Mouse (Mus musculus) kidney, postnatal 10 days (tissue): ENCODE results near the gene Izumo4.
A peak's percentile ranks its signal among the peaks of the same experiment; 100 is the strongest.

Experiments used
- DNase-seq: peaks from one replicate; pipeline ENCODE4 v3.0.0; 2021; ENCODE audit warnings: mixed read lengths

The Izumo4 gene

DNA sequence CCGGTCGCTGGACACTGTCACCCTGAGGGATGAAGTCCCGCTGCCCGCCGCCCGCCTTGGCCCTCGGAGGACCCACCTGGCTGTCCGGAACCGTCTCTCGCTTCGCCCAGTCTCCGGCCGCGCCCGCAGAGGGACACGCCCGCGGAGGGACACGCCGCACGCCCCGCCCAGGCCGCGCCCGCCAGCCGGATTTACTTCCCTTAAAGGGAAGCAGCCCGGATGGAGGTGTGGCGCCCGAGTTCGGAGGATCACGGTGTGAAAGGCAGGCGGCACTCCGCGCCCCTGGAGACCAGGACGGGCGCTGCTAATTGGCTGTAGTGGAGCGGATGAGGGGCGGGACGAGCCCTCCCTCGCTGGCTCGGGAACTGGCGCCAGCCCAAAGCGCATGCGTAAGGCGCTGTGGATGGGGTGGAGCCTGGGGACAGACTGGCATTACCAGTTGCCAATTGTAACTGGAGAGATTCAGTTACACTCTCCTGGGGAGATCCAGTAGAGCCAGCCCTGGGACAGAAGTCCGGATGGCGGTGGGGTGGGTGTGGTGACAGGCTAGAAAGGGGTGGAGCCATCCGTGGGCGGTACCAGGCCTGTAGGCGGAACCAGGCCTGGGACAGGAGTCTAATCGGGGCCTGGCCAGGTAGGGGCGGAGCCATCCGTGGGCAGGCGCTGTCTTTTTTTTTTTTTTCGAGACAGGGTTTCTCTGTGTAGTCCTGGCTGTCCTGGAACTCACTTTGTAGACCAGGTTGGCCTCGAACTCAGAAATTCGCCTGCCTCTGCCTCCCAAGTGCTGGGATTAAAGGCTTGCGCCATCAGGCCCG is at the start of gene Izumo4, which contains the start of gene Mob3a:
Gene Izumo4 (plus strand): TSS at position 464 of the 815 bp plus-strand sequence.
Gene Mob3a (minus strand): TSS at position 257 of the 815 bp plus-strand sequence.
- DNase-seq: peak; percentile 99

DNA sequence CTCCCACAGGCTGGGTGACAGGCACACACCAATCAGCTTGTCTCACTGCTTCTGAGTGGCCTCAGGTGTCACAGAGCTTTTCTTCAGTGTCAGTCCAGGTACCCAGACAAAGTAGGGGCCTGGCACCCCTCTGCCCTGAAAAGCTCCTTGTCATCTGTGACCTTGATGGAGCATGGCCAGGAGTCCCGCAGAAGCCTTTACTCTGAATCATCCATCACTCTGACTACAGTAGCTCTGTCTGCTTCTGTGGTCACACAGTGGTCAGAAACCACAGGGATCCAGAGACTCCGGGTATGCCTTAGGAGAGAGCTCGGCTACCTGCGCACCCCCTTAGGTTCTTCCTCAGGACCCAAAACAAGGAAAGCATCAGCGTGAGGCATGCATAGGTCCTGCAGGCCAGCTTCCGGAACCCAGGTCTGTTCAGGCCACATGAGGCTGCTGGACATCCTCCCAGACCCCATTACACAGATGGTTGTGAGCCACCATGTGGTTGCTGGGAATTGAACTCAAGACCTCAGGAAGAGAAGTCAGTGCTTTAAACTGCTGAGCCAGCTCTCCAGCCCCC is 48.7 kb upstream of the Izumo4 start:
- no peak for DNase-seq

DNA sequence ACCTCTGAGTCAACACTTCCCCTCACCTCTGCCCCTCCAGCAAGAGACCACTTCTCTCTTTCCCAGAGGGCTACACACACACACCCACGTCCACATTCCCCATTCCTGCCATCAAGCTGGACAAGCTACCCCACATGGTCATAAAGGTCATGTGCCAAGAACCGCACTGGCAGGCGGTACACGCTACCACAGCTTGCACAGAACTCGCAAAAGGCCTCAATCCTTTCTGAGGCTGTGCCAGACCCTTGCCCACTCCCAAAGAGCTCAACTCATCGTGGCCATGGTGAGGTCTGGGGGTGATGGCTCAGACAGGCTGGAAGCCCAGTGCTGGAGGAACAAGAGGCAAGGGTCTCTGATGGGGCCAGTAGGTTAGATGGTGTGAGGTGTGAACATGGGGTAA is 47.1 kb upstream of the Izumo4 start:
- DNase-seq: no peak

DNA sequence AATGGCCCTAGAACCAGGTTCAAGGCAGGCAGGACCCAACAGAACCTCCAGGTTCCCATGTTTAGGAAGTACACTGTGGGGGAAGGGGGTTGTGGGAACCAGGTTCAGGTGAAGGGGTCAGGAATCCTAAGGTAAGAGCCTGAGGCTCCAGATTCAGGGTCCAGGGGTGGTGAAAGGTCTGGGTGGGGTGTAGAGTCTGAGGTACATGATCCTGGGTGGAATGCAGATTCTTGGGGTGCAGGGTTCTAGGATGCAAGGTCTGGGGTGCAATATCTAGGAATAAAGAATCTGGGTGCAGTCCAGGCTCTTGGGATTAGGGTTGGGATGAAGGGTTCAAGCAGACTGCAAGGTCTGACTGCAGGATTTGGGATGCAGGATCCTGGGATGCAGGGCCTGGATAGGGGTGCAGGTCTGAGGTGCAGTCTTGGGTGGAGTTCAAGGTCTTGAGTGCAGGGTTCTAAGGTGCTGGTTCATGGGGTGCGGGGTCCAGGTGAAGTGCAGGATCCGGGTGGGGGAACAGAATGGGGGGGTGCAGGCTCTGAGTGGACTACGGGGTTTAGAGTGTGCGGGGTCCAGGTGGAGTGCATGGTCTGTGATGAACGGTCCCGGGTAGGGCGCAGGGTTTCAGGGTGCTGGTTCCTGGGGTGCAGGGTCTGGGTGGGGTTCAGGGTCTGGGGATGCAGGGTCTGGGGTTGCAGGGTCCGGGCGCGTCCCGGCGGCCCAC is 46.4 kb upstream of the Izumo4 start:
- no peak for DNase-seq

DNA sequence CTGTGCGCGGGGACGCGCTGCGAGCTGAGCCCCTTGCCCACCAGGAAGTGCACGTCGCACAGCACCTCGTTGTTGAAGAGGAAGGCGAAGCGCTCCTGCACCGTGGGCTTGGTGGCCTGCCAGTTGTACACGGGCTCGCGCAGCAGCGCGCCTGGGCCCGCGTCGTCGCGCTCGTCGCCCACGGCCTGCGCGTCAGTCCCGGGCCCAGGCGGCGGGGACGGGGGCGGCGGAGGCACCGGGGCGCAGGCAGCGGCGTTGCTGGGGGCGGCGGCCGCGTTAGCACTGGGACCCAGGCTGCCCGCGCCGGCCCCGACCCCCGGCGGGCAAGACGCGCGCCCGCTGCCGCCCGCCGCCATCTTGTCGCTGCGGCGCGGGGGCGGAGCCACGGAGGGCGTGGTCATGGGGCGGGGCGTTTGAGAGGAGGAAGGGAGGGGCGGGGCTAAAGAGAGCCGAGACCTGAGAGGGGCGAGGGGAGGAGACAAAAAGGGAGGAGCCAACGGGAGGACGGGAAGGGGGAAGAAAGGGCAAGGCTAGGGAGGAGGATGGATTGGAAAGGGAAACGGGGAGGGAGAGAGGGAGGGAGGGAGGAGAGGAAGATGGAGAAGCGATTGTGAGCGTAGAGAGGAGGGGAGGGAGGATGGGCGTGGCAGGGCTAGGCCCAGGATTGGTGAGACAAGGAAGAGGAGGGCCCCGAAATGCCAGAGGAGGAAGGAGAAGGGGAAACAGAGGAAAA is 45.7 kb upstream of the Izumo4 start:
- DNase-seq: peak; percentile 100

DNA sequence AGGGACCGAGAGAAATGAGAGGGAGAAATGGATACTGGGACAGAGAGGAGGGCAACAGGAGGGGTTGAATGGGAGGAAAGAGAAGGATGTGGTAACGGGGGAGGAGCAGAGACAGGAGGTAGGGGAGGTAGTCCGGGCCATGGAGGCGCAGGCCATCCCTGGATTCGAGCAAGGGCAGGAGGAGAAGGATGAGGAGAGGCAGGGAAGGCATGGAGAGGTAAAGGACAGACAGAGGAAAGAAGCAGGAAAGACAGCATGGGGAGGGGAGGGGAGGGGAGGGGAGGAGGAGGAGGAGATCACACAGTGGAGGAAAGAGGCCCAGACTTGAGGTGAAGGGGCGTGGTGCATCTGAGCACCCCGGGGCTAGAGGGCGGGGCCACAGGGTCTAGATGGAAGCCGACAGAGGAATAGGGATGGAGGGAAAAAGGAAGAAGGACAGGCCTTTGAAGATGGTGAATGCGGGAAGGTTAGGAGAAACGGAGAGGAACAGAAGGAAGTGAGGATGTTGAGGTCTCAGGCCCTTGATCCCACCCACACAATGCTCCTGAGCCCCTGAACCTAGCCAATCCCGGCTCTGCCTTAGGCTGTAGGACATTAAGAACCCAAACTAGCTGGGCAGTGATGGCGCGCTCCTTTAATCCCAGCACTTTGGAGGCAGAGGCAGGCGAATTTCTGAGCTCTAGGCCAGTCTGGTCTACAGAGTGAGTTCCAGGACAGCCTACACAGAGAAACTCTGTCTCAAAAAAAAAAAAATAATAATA is 44.9 kb upstream of the Izumo4 start, which contains the start of gene Btbd2:
Gene Btbd2 (minus strand): TSS at position 209 of the 761 bp plus-strand sequence.
- no peak for DNase-seq

DNA sequence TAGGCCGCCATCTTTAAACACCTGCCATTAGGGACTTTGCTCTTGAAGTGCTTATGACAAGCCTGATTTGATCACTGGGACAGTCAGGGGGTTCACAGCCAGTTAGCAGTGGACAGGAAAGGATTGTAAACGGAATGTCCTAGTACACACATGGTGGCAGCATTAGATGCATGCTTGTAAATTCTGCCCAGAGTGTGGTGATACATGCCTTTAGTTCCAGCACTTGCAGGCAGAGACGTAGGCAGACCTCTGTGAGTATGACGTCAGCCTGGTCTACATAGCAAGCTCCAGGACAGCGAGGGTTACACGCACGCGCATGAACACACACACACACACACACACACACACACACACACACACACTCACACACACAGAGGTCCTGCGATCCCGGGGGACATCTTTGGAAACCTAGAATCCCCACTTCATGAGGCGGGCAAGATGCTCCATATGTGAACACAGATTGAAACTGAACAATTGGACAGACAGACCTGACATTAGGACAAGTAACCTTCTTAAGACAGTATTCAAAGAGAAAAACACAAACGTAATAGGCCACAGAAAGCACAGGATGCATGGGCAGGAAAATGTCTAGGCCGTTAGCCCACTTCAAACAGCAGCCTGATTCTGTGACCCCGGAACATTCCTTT is 43.7 kb upstream of the Izumo4 start:
- no peak for DNase-seq

DNA sequence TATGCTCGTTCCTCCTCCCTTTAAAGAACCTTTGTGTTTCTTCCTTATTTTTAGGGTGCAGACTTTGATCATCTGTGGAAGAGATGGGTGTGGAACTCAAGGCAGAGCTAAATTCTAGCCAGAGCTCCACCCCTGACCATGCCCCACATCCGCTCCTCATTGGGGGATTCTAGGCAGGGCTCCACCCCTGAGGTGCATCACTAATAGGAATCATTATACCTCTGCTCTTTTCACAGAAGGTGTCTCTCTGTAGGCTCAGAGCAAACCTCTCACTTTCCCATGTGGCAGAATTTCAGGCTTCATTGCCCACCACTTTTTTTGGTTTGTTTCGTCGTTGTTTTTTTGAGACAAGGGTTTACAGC is 43.2 kb upstream of the Izumo4 start:
- DNase-seq: no peak

DNA sequence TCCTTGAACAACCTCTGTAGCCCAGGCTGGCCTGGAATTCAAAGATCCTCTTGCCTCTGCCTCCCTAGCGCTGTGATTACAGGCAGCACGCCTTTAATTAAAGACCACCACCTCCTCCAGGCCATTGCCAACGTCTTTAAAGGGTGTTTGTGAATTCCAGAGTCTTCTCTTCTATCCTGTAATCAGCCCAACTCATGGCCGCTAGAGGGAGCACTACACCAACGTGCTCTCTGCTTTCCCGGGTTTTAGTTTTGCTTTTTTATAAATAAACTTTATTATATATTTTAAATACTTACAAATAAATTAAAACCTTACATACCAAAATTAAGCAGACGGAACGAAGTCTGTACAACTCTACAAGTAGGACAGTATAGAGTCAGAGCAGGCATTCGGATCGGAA is 42.8 kb upstream of the Izumo4 start:
- DNase-seq: peak; percentile 92

DNA sequence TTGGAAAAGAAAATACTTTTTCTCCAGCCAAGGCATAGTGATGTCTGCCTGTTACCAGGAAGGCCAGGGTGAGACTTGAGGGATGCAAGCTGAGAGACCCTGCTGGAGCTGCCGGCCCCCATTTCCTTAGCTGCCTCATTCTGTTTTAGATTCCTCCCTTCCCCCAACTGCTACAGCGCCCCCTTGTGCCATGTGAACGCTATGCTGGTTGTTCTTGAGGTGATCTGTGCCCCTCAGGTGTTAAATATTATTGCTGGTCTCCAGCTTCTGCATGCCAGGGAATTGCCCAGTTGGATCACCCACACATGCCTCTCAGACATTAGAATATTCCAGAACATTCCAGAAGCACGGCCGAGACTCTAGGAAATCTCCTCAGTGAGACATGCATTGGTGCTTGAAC is 40.8 kb upstream of the Izumo4 start:
- DNase-seq: peak; percentile 80

DNA sequence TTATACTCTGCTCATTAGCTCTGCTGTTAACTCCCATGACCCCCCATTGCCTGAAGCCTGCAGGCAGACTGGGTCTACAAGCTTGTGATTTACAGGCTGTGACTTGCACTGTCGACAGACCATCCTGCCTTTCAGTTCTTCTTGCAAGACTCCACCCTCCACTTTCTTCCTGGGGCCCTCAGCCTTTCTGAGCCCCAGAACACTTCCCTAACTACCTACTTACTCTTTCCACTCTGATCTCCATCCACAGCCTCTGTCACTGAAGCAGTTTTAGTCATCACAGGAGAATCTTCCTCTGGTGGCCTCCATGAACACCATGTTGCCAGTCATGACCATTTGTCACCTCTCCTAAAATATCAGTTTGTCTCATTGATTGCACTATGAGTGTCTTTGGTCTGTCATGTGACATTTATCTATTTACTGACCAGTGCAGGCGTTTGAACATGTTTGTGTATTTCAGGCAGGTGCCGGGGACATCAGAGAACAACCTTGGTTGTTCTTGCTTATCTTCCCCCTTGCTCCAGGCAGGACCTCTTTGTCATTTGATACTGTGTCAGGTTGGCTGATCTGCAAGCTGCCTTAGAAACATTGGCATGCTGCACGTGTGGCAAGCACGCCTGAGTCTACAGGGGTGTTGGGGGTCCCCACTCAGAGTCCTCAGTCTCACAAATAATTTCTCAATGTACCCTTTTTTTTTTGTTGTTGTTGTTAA is 38.3 kb upstream of the Izumo4 start:
- DNase-seq: no peak

DNA sequence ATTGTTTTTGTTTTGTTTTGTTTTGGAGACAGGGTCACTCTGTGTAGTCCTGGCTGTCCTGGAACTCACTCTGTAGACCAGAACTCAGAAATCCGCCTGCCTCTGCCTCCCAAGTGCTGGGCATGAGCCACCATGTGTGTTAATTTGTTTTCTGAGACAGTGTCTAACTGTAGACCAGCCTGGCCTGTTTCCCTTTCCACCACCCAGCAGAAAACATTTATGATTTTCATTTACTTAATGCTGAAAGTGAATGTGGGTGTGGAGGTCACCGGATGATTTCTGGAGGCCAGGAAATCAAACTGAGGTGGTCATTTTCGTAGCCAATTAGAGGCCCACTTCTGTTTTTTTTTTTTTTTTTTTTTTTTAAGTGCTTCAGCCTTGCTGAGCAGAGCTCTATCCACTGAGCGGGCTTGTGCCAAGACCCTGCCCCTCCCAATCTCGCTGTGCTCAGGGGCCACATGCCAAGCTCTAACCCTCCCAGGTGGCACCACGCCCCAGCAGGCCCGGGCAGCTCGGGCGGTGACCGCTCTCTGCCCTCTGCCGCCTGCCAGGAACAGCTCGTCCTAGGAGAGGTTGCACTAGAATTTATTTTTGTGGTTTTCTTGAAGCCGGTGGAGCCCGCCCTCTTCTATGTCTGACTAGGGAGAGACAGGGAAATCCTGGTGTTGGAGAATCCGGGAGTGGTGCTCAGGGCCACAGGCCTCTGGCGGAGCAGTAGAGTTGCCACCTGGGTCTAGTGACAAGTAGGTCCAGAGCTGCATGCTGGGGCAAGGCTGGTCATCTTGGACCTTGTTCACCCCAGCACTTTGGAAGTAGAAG is 37.6 kb upstream of the Izumo4 start:
- peak; percentile 89 for DNase-seq

DNA sequence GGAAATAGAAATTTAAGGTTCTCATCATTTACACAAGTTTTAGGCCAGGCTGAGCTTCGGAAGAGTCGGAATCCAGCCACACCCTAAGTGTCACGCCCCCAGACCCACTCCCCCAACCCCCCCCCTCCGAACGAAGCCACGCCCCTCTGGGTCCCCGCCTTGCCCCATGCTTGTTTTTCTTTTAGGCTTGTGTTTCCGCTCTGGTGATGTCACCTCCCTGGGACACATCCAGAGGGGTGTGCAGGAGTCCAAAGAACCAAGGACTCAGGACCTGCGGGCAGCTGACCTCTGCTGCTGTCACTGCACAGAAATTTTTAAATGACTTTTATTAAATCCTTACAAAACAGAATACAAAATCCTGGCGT is 37.0 kb upstream of the Izumo4 start:
- DNase-seq: peak; percentile 85

DNA sequence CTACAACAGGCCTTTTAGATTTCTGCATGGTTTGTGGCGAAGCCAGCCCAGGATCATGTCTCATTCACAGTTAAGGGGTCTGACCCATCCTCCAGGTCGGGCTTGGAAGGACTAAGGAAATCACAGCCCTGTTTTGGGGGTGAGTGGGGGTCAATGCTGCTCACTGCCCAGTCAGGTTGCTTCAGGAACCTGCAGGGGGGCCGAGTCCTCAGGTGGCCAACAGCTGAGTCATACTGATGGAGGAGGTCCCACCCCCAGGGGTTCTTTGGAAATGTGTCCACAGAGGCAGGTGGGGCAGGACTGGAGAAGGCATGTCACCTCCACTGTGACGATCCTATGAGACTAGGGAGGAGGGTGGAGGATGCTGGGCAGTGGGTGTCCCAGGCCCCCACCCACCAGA is 36.5 kb upstream of the Izumo4 start:
- DNase-seq: peak; percentile 52

DNA sequence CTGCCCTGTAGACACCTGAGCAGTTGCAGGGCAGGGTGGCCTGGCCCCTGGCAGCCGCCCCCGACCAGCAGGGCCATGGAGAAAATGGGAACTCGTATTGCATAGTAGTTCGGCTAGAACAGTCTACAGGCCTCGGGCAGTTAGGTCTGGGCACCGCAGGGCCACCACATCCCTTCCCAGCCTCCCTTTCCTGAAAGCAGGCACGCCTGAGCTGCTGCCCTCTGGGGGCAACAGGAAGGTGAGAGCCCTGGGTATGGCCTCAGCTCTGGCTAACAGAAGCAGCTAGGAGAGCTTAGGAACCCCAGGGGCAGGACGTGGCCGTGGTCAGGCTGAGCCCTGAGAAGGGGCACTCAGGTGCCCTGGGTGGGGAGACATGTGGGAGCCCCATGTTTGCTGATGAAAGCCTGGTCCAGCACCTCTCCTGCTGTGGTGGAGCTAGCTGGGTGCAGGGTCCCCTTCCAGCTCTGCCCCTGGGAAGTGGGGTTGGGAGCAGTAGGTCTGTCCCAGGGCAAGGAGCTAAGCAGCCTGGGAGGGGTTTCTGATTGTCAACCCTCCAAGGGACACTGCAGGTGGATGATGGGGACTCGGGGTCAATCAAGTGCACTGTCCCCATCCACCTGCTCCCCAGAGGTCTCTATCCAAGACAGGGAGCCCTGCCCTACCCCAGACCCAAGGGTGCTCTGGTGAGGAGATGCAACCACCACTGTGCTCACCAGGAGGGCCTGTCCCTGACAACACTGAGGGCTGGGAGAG is 35.8 kb upstream of the Izumo4 start:
- peak; percentile 41 for DNase-seq

DNA sequence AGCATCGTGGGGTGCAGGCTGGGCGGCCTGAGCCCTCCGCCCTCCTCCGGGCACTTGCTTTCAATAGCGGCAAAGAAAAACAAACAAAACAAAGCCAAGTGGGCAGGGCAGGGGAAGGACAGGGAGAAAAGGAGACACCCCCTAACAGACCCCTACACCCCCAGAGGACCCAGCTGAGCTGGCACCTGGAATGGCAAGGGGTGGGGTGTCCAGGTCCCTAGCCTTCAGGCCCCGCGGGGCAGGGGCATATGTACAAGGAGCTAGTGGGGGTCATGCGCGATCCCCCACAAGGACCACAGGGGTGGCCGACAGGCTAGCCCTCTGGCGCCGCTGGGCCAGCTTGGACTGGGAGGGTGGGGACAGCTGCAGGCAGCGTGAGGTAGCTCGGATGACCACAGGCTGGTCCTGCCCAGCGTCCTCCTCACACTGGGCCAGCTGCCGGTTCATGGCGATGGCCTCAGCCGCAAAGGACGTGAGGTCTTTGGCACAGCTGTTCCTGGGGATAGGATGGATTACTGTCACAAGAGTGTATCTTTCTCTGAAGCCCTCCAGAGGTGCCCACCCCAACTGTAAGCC is 35.1 kb upstream of the Izumo4 start:
- DNase-seq: no peak

DNA sequence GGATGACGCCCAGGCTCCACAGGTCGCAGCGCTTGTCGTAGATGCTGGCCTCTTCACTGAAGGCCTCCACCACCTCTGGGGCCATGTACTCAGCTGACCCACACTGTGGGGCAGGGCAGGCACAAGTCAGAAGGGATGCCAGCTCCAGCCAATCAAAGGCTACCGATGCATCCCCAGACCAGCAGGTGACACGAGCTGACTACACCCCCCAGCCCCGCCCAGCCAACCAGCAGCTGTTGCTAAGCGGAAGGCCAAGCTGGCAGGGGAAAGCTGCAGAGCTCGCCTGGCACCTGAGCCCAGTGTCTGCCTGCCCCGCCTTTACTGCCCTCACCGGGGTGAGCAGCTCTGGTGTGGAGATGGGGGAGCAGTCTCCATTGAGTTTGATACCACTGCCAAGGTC is 33.4 kb upstream of the Izumo4 start:
- peak; percentile 53 for DNase-seq

DNA sequence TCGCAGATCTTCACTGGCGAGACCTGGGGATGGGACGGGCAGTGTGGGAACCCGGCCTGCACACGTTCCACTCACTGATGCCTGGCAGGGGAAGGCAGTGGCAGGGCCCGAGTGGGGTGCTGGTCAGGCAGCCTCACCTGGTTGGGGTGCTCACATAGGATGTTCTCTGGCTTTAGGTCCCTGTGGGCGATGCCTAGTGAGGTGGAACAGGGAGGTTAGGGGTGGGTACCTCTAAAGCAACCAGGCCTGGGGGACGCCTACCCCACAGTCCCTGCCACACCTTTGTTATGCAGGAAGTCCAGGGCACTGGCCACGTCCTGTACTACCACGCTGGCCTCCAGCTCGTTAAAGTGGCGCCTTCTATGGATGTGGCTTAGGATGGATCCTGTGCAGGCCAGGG is 33.0 kb upstream of the Izumo4 start:
- DNase-seq: no peak
